Mouse (Mus musculus) liver, embryonic 14.5 days (tissue): ENCODE results near the gene Syndig1l.

Experiments
- CTCF ChIP-seq: IDR thresholded peaks from 2 replicates; pipeline ENCODE4 v1.5.1; 2016; ENCODE audit warnings: antibody characterized with exemption, low read depth, control low read depth
- EP300 ChIP-seq: IDR thresholded peaks from 2 replicates; pipeline ENCODE4 v1.6.1; 2016; ENCODE audit warnings: antibody characterized with exemption, low read depth

- no peak for TF ChIP-seq CTCF
- no peak for TF ChIP-seq EP300
Observed at GRCm38 (mm10) chr12:84692141-84692540, 6.5 kb downstream of the Syndig1l start.
